Mouse (Mus musculus) heart, postnatal 0 days (tissue): Measurements from ENCODE around the gene E130114P18Rik.

ENCODE experiments used
- CTCF ChIP-seq: IDR thresholded peaks from 2 replicates; pipeline ENCODE4 v1.5.1; 2016; ENCODE audit warnings: antibody characterized with exemption, control low read depth, low read depth
- EP300 ChIP-seq: IDR thresholded peaks from 2 replicates; pipeline ENCODE4 v1.6.1; 2016; ENCODE audit warnings: antibody characterized with exemption, low read depth

DNA sequence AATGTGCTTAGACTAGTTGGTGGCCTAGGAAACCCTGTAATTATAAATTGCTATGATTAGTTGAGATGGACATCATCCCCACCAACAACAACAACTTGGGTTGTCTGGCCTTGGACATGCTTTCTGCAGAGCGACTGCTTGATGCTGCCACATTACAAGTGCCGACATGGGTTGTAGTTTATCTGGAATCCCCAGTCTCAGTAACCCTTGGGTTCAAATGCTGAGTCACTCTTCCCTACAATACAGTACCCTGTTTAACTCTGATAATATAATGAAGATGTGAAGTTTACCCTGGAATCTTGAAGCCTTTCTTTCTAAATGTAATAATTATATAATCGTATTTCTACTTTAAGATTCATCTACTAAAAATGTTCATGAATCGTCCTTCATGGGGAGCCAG, 49.4 kb downstream of the E130114P18Rik start:
- TF ChIP-seq EP300 (no peak), CTCF (no peak)
